Mouse (Mus musculus) cerebellum, postnatal 10 days (tissue): ENCODE data around the gene Aldob.
A peak's percentile ranks its signal among the peaks of the same experiment; 100 is the strongest.
"Not testable (repeated sequence)": the region's sequence is repeated elsewhere in the genome, so short reads cannot be mapped to it uniquely, and the experiment has no call there.

Experiments
- DNase-seq, 2 experiments: peaks; one replicate each; pipeline ENCODE4 v3.0.0; 2021; ENCODE audit warnings: mixed read lengths in 2 of 2

Aldob gene

DNA sequence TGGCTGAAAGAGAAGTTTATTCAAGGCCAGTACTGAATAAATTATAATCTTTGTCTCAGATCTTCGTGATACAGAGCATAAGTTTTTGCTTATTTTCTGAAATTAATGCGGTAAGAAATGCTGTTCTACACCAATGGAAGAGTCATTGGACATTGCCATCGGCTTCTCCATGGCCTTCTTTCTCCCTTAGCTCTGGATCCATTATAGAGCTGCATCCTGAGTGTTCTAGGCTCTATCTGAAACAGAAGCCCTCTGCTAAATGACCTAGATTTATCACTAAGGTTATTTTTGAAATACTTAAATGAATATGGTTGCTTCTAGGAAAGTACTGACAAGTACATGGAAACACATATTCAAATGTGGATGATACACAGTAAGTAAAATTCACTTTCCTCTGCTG is 14.3 kb downstream of the Aldob start:
- no peak for DNase-seq

DNA sequence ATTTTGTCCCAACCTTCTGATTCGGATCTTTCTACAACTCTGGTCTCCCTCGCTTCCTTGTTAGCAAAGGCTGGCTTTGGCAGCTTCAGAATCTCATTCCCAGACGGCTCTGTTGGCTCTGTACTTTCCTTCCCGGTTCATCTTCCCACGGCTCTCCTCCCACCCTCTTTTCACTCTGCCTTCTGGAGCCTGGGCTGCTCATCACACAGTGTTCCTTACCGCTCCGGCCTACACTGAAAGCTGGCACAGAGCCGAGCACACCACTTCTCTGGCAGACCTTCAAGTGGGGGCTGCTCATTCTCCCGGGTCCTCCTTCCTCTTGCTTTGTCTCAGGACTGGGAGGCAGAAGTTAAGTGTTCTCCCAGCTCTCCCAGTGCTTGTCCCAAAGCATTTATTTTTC is 26.8 kb downstream of the Aldob start:
- DNase-seq = peak; percentile 38 to 63

- no peak for DNase-seq
These were observed 28.0 kb downstream of the Aldob start for GRCm38 (mm10) chr4:49521346-49521745.

DNA sequence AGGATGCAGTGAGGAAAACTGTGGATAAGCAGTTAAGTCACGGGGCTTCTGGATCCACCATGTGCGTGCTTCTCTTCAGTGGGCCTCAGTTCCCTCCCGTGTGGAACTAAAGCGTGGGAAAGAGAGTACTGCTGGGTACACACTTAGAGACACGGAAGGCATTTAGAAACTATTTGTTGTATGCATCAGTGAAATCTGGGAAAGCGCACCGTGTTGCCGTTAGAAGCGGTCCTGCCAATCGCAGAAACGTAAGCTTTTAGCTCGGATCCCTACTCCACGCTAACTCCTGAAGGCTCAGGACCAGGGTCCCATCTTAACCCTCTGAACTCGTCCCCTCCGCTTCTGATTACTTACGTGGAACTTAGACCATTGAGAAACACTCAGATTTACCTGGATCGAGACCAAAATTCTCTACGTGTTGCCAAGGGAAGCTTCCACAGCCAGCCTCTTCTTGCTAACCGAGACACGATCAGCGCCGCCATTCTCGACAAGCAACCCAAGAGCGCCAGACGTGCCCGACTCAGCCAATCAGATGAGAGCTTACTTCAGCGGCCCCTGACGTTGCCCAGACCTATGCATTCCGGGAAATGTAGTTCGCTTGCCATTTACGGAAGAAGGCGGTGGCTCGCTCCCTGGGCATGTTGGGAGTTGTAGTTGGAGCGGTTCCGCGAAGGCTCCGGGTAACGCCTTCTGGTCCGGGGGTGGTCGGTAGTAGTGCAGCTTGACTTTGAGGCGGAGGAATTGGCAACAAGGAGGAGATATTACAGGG is 28.6 kb downstream of the Aldob start, which contains the start of the genes Mrpl50 and Zfp189:
Gene Mrpl50, minus strand, starts transcription at position 522 of the 769 bp plus-strand sequence.
Gene Zfp189, plus strand, starts transcription at position 605 of the 769 bp plus-strand sequence.
- peak; percentile 95 to 96 for DNase-seq

- DNase-seq = peak in 1 of 2 experiments; percentile 8
These were observed 29.9 kb downstream of the Aldob start for GRCm38 (mm10) chr4:49519476-49519875.

DNA sequence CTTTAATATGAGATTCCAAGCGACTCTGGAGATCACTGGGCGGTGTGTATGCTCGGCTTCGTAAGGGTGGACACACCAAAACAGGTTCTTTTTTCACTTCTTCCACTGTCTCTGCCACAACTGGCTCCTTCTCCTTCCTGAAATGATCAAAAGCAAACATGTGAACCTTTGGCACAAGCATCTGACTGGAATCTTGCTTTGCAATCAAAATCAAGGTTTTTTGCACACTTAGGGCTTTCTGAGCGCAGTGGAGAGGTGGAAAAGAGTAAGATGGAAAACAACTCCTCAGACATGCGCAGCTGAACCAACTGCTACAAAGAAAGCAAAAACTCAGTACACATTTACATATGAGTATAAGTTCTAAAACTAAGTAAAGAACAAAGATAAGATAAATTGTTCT is 34.9 kb downstream of the Aldob start:
- DNase-seq = no peak

DNA sequence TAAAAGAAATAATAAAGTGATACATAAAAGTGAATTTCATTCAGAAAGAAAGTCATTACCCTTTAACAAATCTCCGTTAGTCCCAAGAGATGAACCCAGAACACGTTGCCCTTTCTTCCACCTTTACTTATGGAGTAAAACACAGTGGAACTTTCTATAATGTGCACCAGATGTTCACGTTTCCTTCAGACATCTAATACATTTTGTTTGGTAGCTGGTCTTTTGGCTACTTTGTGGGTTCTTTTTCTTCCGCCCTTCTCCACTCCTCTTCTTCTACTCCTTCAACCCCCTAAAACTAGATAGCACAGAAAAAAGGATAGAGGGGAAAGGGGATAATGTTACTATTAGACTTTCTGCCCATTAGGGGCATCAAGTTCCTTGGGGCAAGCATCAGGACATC is 36.7 kb downstream of the Aldob start:
- DNase-seq = no peak

GRCm38 (mm10) chr4:49510236-49510835 is 39.0 kb downstream of the Aldob start:
- not testable (repeated sequence) for DNase-seq

- DNase-seq = no peak
These were observed 40.2 kb downstream of the Aldob start for GRCm38 (mm10) chr4:49509183-49509582.

DNA sequence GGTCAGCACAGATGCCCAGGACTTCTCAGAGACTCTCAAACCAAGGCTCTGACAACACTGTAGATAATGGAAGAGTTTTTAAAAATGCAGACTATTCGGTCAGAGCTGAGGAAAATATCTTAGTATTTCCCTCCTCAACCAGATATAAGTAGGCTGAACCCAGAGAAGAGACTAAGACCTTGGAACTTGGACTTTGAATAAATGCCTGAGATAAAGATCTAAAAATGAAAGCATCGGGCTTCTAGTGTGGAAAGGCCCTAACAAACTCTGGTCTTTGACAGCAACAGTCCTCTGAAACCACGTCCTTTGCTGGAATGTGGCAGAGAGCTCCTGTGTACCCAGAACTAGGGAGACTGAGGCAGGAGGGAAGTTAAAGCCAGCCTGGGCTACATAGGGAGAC is 43.0 kb downstream of the Aldob start, which contains the start of gene Baat:
Gene Baat, minus strand, starts transcription at position 172 of the 400 bp plus-strand sequence.
- no peak for DNase-seq

DNA sequence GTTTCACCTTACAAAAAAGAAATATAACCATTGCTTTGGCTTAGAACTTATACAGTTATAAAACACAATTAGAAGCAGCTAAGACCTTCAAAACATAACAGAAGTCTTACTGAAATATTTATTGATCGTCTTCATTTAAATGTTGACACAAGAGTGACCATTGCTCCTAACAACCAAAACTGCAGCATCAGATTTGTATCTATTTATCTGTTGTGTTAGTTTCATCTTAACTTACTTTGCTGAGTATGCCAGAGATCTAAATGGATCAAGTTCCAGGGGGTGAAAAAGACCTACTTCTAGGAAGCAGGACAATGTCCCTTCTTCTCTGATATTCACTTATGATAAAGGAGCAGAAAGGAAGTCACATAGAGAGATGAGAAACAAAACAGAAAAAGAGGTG is 45.8 kb downstream of the Aldob start:
- no peak for DNase-seq
